Mouse (Mus musculus) large intestine, adult 2 months (tissue): ENCODE results near the gene Lpin2. TPM values are rescaled to one million over a fixed set of nuclear protein-coding genes. Genes with fewer than 3 reads are reported as not detected.

Experiments
- DNase-seq: peaks from one replicate; pipeline ENCODE4 v3.0.0-alpha.2; 2012; ENCODE audit warnings: low read depth, low spot score
- WGBS: fragments of 180-500 bp; shearing (Covaris S2); methylation state at CpG from one replicate; pipeline ENCODE4 v1.1.7; 2018; 5-methylcytosine and 5-hydroxymethylcytosine counted together
- polyA plus RNA-seq: library from polyadenylated mRNA; depleted of rRNA; stranded (reverse); fragments of >200 nt; gene quantifications from 2 replicates; pipeline ENCODE4 v1.2.3, GENCODE M21; 2012

Lpin2 gene
- polyA plus RNA-seq, 1 experiment, result 17.1 TPM

- no peak for DNase-seq
- WGBS, result 11% methylated on average over 10 of the region's 10 CpGs
Measured at GRCm38 (mm10) chr17:71195633-71196391, 13.5 kb downstream of the Lpin2 start.

GRCm38 (mm10) chr17:71196415-71196814, 14.1 kb downstream of the Lpin2 start:
- 58% methylated on average over 3 of the region's 3 CpGs for WGBS
- no peak for DNase-seq

- 76% methylated on average over 3 of the region's 3 CpGs for WGBS
- no peak for DNase-seq
Measured at GRCm38 (mm10) chr17:71199346-71199745, 17.0 kb downstream of the Lpin2 start.

- WGBS, result 67% methylated on average over 4 of the region's 4 CpGs
- no peak for DNase-seq
Measured at GRCm38 (mm10) chr17:71202136-71202535, 19.8 kb downstream of the Lpin2 start.

- 49% methylated on average over 9 of the region's 9 CpGs for WGBS
- DNase-seq, result no peak
Measured at GRCm38 (mm10) chr17:71203998-71204808, 21.8 kb downstream of the Lpin2 start.

GRCm38 (mm10) chr17:71204809-71205091, 22.4 kb downstream of the Lpin2 start:
- DNase-seq, result no peak
- 38% methylated on average over 6 of the region's 6 CpGs for WGBS

GRCm38 (mm10) chr17:71206136-71206893, 24.0 kb downstream of the Lpin2 start:
- DNase-seq, result no peak

GRCm38 (mm10) chr17:71207268-71207667, 24.9 kb downstream of the Lpin2 start:
- no peak for DNase-seq

More at GRCm38 (mm10) chr17:71206136-71206893, 24.0 kb downstream of the Lpin2 start:
- WGBS, result 35% methylated on average over 12 of the region's 12 CpGs

GRCm38 (mm10) chr17:71208376-71208775, 26.0 kb downstream of the Lpin2 start:
- no peak for DNase-seq
- WGBS, result 100% methylated on average over 1 of the region's 1 CpGs

More at GRCm38 (mm10) chr17:71207268-71207667, 24.9 kb downstream of the Lpin2 start:
- 93% methylated on average over 3 of the region's 3 CpGs for WGBS

GRCm38 (mm10) chr17:71208921-71209320, 26.6 kb downstream of the Lpin2 start:
- WGBS, result 72% methylated on average over 1 of the region's 1 CpGs

GRCm38 (mm10) chr17:71209936-71210335, 27.6 kb downstream of the Lpin2 start:
- no peak for DNase-seq
- WGBS, result 74% methylated on average over 3 of the region's 3 CpGs

More at GRCm38 (mm10) chr17:71208921-71209320, 26.6 kb downstream of the Lpin2 start:
- DNase-seq, result no peak

GRCm38 (mm10) chr17:71211962-71212646, 29.7 kb downstream of the Lpin2 start:
- no peak for DNase-seq
- WGBS, result 48% methylated on average over 6 of the region's 6 CpGs

GRCm38 (mm10) chr17:71213666-71214065, 31.3 kb downstream of the Lpin2 start:
- DNase-seq, result no peak
- WGBS, result 66% methylated on average over 1 of the region's 1 CpGs

- DNase-seq, result no peak
- WGBS, result 74% methylated on average over 17 of the region's 17 CpGs
Measured at GRCm38 (mm10) chr17:71214514-71215240, 32.3 kb downstream of the Lpin2 start.

GRCm38 (mm10) chr17:71215241-71215839, 33.0 kb downstream of the Lpin2 start:
- WGBS, result 71% methylated on average over 2 of the region's 2 CpGs
- DNase-seq, result no peak

GRCm38 (mm10) chr17:71216263-71216662, 33.9 kb downstream of the Lpin2 start:
- DNase-seq, result no peak
- WGBS, result 91% methylated on average over 2 of the region's 2 CpGs

- no peak for DNase-seq
- 36% methylated on average over 5 of the region's 5 CpGs for WGBS
Measured at GRCm38 (mm10) chr17:71217111-71217685, 34.8 kb downstream of the Lpin2 start.

GRCm38 (mm10) chr17:71221383-71221782, 39.0 kb downstream of the Lpin2 start:
- WGBS, result 91% methylated on average over 3 of the region's 3 CpGs
- DNase-seq, result no peak
